Mouse (Mus musculus): ENCODE results near the gene Cwc15. TPM values are rescaled to one million over a fixed set of nuclear protein-coding genes. Genes with fewer than 3 reads are reported as not detected.

The Cwc15 gene
- polyA plus RNA-seq, 1 experiment from 2014 or later: 185 TPM

DNA sequence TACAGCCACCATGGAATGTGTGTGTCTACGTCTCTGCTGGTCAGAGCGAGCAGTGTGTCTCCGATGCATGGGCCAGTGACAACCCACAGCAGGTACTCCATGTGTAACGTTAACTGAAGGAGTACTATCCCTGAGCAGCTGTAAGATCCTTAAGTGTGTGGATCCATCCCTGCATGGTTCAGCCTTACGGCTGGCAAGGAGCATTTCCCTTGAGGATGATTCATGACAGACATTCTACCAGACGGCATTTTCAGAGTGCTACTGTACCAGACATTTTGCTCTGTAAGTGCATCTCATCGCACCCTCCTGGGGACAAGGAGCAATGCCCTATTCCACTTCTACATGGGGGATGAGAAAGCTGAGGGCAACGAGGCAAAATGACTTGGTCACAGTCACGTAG is 59.6 kb downstream of the Cwc15 start:
- Histone ChIP-seq H3K4me1 (no peaks in the 10 kb centered on the region), H3K4me3 (no peak overlapping the region), H3K9ac (replicated peaks) (no peak overlapping the region), H3K9me3 (no peaks in the 10 kb centered on the region), H3K27me3 (no peaks in the 10 kb centered on the region), H3K36me3 (peaks cover 82% of the 10 kb centered on the region), H3K4me2 (replicated peaks) (no peak overlapping the region), H3K27ac (replicated peaks) (no peak overlapping the region)
- 92% methylated on average over 9 of the region's 9 CpGs for WGBS
- no peak for ATAC-seq (ENCODE audit: low FRiP score, low read depth)

Other genes with a start within 250 kb of the Cwc15 start
- gene Sesn3, start 225.6 kb upstream of the Cwc15 start, polyA plus RNA-seq (2016; fragmentation: Nextera tagmentation; extraction: Ambion mirVana): 20.1 and 25.0 TPM in 2 replicates
- 8.5 and 10.3 TPM in 2 replicates for gene Endod1, start 119.1 kb upstream of the Cwc15 start, polyA plus RNA-seq (2016; fragmentation: Nextera tagmentation; extraction: Ambion mirVana)
- 0.08 and 0.10 TPM in 2 replicates for gene Kdm4d, start 135 bp upstream of the Cwc15 start, polyA plus RNA-seq (2016; fragmentation: Nextera tagmentation; extraction: Ambion mirVana)
- gene Amotl1, start 144.4 kb downstream of the Cwc15 start, polyA plus RNA-seq (2016; fragmentation: Nextera tagmentation; extraction: Ambion mirVana): 14.6 and 15.7 TPM in 2 replicates
- gene Piwil4, start 240.1 kb downstream of the Cwc15 start, polyA plus RNA-seq (2016; fragmentation: Nextera tagmentation; extraction: Ambion mirVana): 0.06 and 0.27 TPM in 2 replicates

Measured in midbrain, embryonic 12.5 days (tissue).